In genomic region chr16:4212167-4212962, GRCm38 (mm10) we compare ENCODE assay signal across 8 mouse cellular contexts. TPM values are rescaled to one million over a fixed set of nuclear protein-coding genes. Genes with fewer than 3 reads are reported as not detected.
DNase-seq lines count a peak whose midpoint lies in the region; ATAC-seq and TF ChIP-seq lines count a peak whose summit lies in the region.

No protein-coding gene starts in this region.

- H3K4me1 ChIP-seq in forebrain, embryonic 13.5 days = peaks cover 29% of the 10 kb centered on the region
- peaks cover 37% of the 10 kb centered on the region for H3K4me1 ChIP-seq in liver, embryonic 12.5 days
- H3K4me1 ChIP-seq in stomach, postnatal 0 days (replicated peaks; ENCODE audit: control insufficient read depth, insufficient read depth) = peaks cover 3% of the 10 kb centered on the region; the same call in 1 of the 2 replicates

- peak overlapping the region; percentile 76 for H3K4me2 ChIP-seq in forebrain, embryonic 13.5 days
- peak overlapping the region; percentile 98 for H3K4me2 ChIP-seq in liver, embryonic 12.5 days
- H3K4me2 ChIP-seq in stomach, postnatal 0 days (replicated peaks; ENCODE audit: low read depth) = peak overlapping the region; percentile 79

- H3K36me3 ChIP-seq in forebrain, embryonic 13.5 days (ENCODE audit: poor library complexity, severe bottlenecking) = peaks cover 6% of the 10 kb centered on the region
- peaks cover 16% of the 10 kb centered on the region for H3K36me3 ChIP-seq in liver, embryonic 12.5 days
- no peaks in the 10 kb centered on the region for H3K36me3 ChIP-seq in stomach, postnatal 0 days (ENCODE audit: control insufficient read depth, insufficient read depth, low read length)

- H3K9ac ChIP-seq in forebrain, embryonic 13.5 days = peak overlapping the region; percentile 91
- H3K9ac ChIP-seq in liver, embryonic 12.5 days = peak overlapping the region; percentile 89
- H3K9ac ChIP-seq in stomach, postnatal 0 days (ENCODE audit: low read length) = peak overlapping the region; percentile 99

- peaks cover 14% of the 10 kb centered on the region; the same call in 1 of the 2 replicates for H3K27me3 ChIP-seq in forebrain, embryonic 13.5 days
- H3K27me3 ChIP-seq in liver, embryonic 12.5 days (replicated peaks) = peaks cover 19% of the 10 kb centered on the region
- H3K27me3 ChIP-seq in stomach, postnatal 0 days (ENCODE audit: control insufficient read depth, insufficient read depth, low read length) = no peaks in the 10 kb centered on the region

- H3K27ac ChIP-seq in forebrain, embryonic 13.5 days = no peak overlapping the region
- no peak overlapping the region for H3K27ac ChIP-seq in liver, embryonic 12.5 days
- H3K27ac ChIP-seq in stomach, postnatal 0 days (replicated peaks) = peak overlapping the region; percentile 99

- WGBS in forebrain, embryonic 13.5 days = 5% methylated on average over 23 of the region's 23 CpGs
- WGBS in liver, embryonic 12.5 days (ENCODE audit: insufficient replicate concordance) = 9% methylated on average over 23 of the region's 23 CpGs
- WGBS in stomach, postnatal 0 days = 1% methylated on average over 23 of the region's 23 CpGs

- peak; percentile 11 for DNase-seq in embryo, embryonic 10 days (ENCODE audit: low spot score)
- no peak for DNase-seq in embryo, embryonic 9.5 days (ENCODE audit: extremely low spot score)
- peak; percentile 57 for DNase-seq in CD4-positive helper T cell, adult 2 months (ENCODE audit: low read depth, low spot score)
- no peak for DNase-seq in stomach, postnatal 0 days (ENCODE audit: low spot score)
- DNase-seq in cerebellum, adult 9-11 months = no peak
- no peak for DNase-seq in spleen, postnatal 10 days (ENCODE audit: low spot score in 2 of 2)

- peak overlapping the region; percentile 98 for H3K4me3 ChIP-seq in forebrain, embryonic 13.5 days
- H3K4me3 ChIP-seq in liver, embryonic 12.5 days = peak overlapping the region; percentile 95
- H3K4me3 ChIP-seq in stomach, postnatal 0 days (ENCODE audit: low read depth, low read length) = peak overlapping the region; percentile 88

- no peak for TF ChIP-seq EP300 in stomach, postnatal 0 days (optimal IDR thresholded peaks at IDR 0.05)

- no peaks in the 10 kb centered on the region for H3K9me3 ChIP-seq in forebrain, embryonic 13.5 days (replicated peaks)
- H3K9me3 ChIP-seq in liver, embryonic 12.5 days (replicated peaks) = no peaks in the 10 kb centered on the region
- H3K9me3 ChIP-seq in stomach, postnatal 0 days (ENCODE audit: control insufficient read depth, low read length) = no peaks in the 10 kb centered on the region

- no peak for TF ChIP-seq CTCF in stomach, postnatal 0 days (IDR thresholded peaks at IDR 0.05; ENCODE audit: low read depth)

- ATAC-seq in forebrain, embryonic 13.5 days = no peak; the same call in 1 of the 2 replicates
- ATAC-seq in liver, embryonic 12.5 days = no peak
- no peak for ATAC-seq in stomach, postnatal 0 days (ENCODE audit: low FRiP score, low TSS enrichment)

RNA-seq across cellular contexts. Expression of gene Crebbp, which starts 1.4 kb away (rescaled TPM):
- 44.4 and 47.0 TPM in 2 replicates for polyA plus RNA-seq in forebrain, embryonic 13.5 days (2015; fragmentation: Nextera tagmentation; extraction: Ambion mirVana)
- polyA plus RNA-seq in liver, embryonic 12.5 days (2016; fragmentation: Nextera tagmentation; extraction: Ambion mirVana) = 11.6 and 12.1 TPM in 2 replicates
- 14.4 and 14.8 TPM in 2 replicates for polyA plus RNA-seq in stomach, postnatal 0 days (2015; fragmentation: Nextera tagmentation; extraction: Ambion mirVana)

Comparison
In these comparisons a context has a peak if more than half of its experiments do, and no peak if none do; other contexts are left out.
1. DNase-seq: peak in embryo, embryonic 10 days (single experiment) and CD4-positive helper T cell, adult 2 months (single experiment); none in embryo, embryonic 9.5 days (single experiment), stomach, postnatal 0 days (single experiment), cerebellum, adult 9-11 months (single experiment) and spleen, postnatal 10 days (0 of 2).
2. Peak in every context shown above with its lines, with median percentiles within 50 percentile points of each other: H3K4me2 ChIP-seq, H3K4me3 ChIP-seq and H3K9ac ChIP-seq.